Mouse (Mus musculus) intestine, embryonic 14.5 days (tissue): ENCODE measurements around the gene Gm27021. TPM values are rescaled to one million over a fixed set of nuclear protein-coding genes. Genes with fewer than 3 reads are reported as not detected.

Experiments used
- ATAC-seq: fragments of 200-750 bp; cut with Nextera tagmentation; replicated peaks from 2 replicates; pipeline ENCODE4 v1.8.0; 2017; ENCODE audit warnings: low read depth, moderate number of reproducible peaks, moderate TSS enrichment, moderate library complexity; ENCODE audit not compliant: low FRiP score, low TSS enrichment
- DNase-seq: peaks from one replicate; pipeline ENCODE4 v3.0.0-alpha.2; 2018; ENCODE audit warnings: low spot score
- H3K27ac ChIP-seq: fragments of 300-500 bp; sonication (generic); 2 replicates; pipeline ENCODE4 v1.5.1; 2014; ENCODE audit warnings: low read depth, mild to moderate bottlenecking, control low read depth
- H3K27me3 ChIP-seq: fragments of 300-500 bp; sonication (generic); replicated peaks from 2 replicates; pipeline ENCODE4 v1.6.1; 2014; ENCODE audit warnings: low read length, control low read depth; ENCODE audit not compliant: control insufficient read depth, insufficient read depth
- H3K36me3 ChIP-seq: fragments of 300-500 bp; sonication (generic); 2 replicates; pipeline ENCODE4 v1.6.1; 2014; ENCODE audit warnings: low read length, control low read depth; ENCODE audit not compliant: control insufficient read depth, insufficient read depth
- H3K4me1 ChIP-seq: fragments of 300-500 bp; sonication (generic); replicated peaks from 2 replicates; pipeline ENCODE4 v1.6.1; 2014; ENCODE audit warnings: low read length, control low read depth, mixed read lengths; ENCODE audit not compliant: control insufficient read depth, insufficient read depth
- H3K4me2 ChIP-seq: fragments of 300-500 bp; sonication (generic); 2 replicates; pipeline ENCODE4 v1.6.1; 2014; ENCODE audit warnings: low read length
- H3K4me3 ChIP-seq: fragments of 300-500 bp; sonication (generic); 2 replicates; pipeline ENCODE4 v1.5.1; 2014; ENCODE audit warnings: low read depth, low read length, control low read depth, mixed read lengths
- H3K9ac ChIP-seq: fragments of 300-500 bp; sonication (generic); 2 replicates; pipeline ENCODE4 v1.6.1; 2014; ENCODE audit warnings: mild to moderate bottlenecking, low read length
- H3K9me3 ChIP-seq: fragments of 300-500 bp; sonication (generic); 2 replicates; pipeline ENCODE4 v1.6.1; 2016; ENCODE audit warnings: low read length, control low read depth; ENCODE audit not compliant: control insufficient read depth
- WGBS: fragments of 180-500 bp; shearing (Covaris S2); extraction: QIAGEN DNeasy Blood & Tissue Kit; methylation state at CpG from one replicate; pipeline ENCODE4 v1.1.7; 2014; 5-methylcytosine and 5-hydroxymethylcytosine counted together
- polyA plus RNA-seq: library from polyadenylated mRNA; unstranded; fragments of >200 nt; fragmentation: Nextera tagmentation; extraction: Ambion mirVana; gene quantifications from 2 replicates; pipeline ENCODE4 v1.2.1, GENCODE M21; 2014

Gm27021 gene
- polyA plus RNA-seq, 1 experiment from 2014 or later, result 1.7 TPM

DNA sequence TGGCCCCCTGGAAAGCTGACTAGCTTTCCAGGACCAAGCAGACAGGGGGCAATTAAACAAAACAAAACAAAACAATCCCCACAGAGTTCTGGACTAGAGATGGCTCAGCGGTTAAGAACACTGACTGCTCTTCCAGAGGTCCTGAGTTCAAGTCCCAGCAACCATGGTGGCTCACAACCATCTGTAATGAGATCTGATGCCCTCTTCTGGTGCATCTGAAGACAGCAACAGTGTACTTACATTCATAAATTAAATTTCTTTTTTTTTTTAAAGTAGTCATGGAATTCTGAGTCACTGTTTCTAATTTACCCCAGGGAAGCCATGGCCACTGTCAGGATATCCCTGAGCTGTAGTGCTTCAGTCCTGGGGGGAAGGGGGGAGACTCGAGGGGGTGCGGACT lies 53.4 kb downstream of the Gm27021 start:
- Histone ChIP-seq H3K4me1 (no peaks in the 10 kb centered on the region; the same call in 1 of the 2 replicates), H3K9me3 (no peaks in the 10 kb centered on the region), H3K4me2 (no peak overlapping the region), H3K27me3 (no peaks in the 10 kb centered on the region), H3K4me3 (no peak overlapping the region), H3K36me3 (no peaks in the 10 kb centered on the region), H3K9ac (no peak overlapping the region), H3K27ac (no peak overlapping the region)
- DNase-seq (no peak), ATAC-seq (no peak)
- WGBS, result 91% methylated on average over 3 of the region's 3 CpGs

DNA sequence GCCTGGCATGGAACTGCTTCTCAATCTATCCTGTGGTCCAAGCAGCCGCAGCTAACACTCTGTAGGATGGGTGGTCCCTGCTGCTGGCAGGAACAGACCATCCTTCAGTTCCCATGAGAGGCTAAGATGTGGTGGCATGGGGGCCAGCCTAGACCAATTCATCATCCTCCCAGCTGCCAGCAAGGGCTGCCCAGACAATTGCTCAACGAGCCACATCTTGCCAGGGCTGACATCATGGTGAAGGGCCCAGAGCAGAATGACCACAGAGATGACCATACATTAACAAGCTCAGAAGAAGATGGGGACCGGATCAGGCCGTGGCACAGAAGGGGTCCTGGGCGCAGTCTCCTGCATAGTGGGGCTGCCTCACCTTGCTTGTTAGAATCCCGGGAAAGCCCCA lies 57.1 kb downstream of the Gm27021 start:
- Histone ChIP-seq H3K4me3 (no peak overlapping the region), H3K4me1 (no peaks in the 10 kb centered on the region), H3K9me3 (no peaks in the 10 kb centered on the region), H3K36me3 (no peaks in the 10 kb centered on the region), H3K4me2 (no peak overlapping the region), H3K27me3 (no peaks in the 10 kb centered on the region), H3K27ac (no peak overlapping the region), H3K9ac (no peak overlapping the region)
- no peak for DNase-seq
- no peak for ATAC-seq
- 83% methylated on average over 6 of the region's 6 CpGs for WGBS

DNA sequence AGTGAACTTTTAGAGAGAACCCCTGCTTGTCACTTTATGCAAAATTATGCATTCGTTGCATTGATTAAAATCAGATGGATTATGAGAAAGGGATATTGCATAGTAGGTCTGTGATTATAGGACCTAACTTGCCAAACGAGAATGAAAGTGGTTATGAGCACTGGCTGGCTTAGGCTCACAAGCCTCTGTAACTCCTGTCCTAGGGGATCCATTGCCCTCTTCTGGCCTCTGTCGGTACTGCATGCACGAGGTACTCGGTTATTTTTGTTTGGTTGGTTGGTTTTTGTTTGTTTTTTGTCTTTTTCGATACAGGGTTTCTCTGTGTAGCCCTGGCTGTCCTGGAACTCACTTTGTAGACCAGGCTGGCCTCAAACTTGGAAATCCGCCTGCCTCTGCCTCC lies 60.0 kb downstream of the Gm27021 start:
- H3K36me3 ChIP-seq, result no peaks in the 10 kb centered on the region
- no peaks in the 10 kb centered on the region for H3K27me3 ChIP-seq
- H3K9ac ChIP-seq, result no peak overlapping the region
- peak; percentile 89 for DNase-seq
- ATAC-seq, result 0 out of 2 replicates have a peak, but pooled peaks have one; percentile 29
- no peak overlapping the region for H3K27ac ChIP-seq
- no peak overlapping the region for H3K4me3 ChIP-seq
- no peaks in the 10 kb centered on the region for H3K9me3 ChIP-seq
- 21% methylated on average over 7 of the region's 7 CpGs for WGBS
- H3K4me1 ChIP-seq, result no peaks in the 10 kb centered on the region
- H3K4me2 ChIP-seq, result no peak overlapping the region

DNA sequence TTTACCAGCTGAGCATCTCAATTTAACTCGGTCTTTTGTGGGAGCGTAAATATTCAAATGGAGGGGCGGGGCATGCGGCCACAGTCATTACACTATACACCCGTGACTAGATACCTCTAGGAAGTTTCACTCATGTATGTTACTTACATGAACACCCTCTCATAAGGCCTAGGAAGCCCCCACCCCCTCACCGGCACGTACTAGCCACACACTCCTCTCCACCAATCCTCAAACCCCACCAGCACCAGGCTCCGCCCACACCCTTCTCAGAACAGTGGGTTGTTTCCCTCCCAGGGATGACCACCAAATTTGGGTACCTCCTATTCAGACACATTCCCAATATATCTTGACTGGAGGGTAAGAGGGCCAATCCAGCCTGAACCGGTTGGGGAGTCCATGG lies 60.4 kb downstream of the Gm27021 start:
- Histone ChIP-seq H3K4me1 (no peaks in the 10 kb centered on the region), H3K36me3 (no peaks in the 10 kb centered on the region), H3K9me3 (no peaks in the 10 kb centered on the region), H3K27me3 (no peaks in the 10 kb centered on the region), H3K4me2 (no peak overlapping the region), H3K4me3 (no peak overlapping the region), H3K9ac (no peak overlapping the region), H3K27ac (no peak overlapping the region)
- 81% methylated on average over 9 of the region's 9 CpGs for WGBS
- ATAC-seq, result no peak
- DNase-seq, result no peak

DNA sequence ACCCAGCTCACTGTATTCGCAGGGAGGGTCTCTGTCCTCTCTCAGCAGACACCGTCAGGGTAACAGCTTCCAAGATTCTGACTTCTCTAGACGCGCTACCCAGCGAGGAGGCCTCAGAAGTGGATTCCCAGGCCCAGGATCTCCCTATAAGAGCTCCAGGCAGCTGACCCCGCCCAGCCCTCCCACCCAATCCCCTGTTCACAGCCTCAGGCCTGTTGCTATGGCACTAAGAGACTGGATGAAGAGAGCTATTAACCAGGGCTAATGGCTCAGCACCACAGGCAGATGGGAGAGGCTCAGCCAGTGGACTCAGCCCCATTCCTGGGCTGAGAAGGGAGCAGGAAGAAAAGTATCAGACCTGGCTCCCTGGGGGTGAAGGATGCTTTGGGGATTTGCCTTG lies 65.2 kb downstream of the Gm27021 start:
- ATAC-seq (no peak), DNase-seq (no peak)
- 43% methylated on average over 6 of the region's 6 CpGs for WGBS
- H3K4me3 ChIP-seq, result no peak overlapping the region
- peaks cover 7% of the 10 kb centered on the region; the same call in 1 of the 2 replicates for H3K4me1 ChIP-seq
- no peak overlapping the region for H3K4me2 ChIP-seq
- H3K27ac ChIP-seq, result no peak overlapping the region
- 0 out of 2 replicates have a peak, but pooled peaks cover 3% of the 10 kb centered on the region for H3K9me3 ChIP-seq
- no peaks in the 10 kb centered on the region for H3K27me3 ChIP-seq
- H3K36me3 ChIP-seq, result no peaks in the 10 kb centered on the region
- no peak overlapping the region for H3K9ac ChIP-seq

DNA sequence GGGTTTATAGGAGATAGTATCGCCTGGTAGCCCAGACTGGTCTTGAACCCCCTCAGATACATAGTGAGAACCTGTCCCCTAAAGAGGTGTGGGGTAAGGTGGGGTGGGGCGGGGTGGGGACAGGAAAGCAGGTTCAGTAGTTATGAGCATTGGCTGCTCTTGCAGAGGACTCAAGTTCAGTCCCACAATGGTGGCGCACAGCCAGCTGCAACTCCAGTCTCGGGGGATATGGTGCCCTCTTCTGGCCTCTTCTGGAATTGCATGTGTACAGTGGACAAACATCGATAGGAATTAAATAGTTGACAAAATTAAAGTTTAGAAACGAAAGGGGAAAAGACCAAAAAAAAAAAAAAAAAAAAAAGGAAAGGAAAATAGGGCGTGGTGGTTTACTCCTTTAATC lies 68.4 kb downstream of the Gm27021 start:
- WGBS, result 60% methylated on average over 7 of the region's 7 CpGs
- H3K27me3 ChIP-seq, result no peaks in the 10 kb centered on the region
- H3K4me2 ChIP-seq, result no peak overlapping the region
- no peak overlapping the region for H3K4me3 ChIP-seq
- H3K4me1 ChIP-seq, result peaks cover 7% of the 10 kb centered on the region; the same call in 1 of the 2 replicates
- H3K9ac ChIP-seq, result no peak overlapping the region
- 0 out of 2 replicates have a peak, but pooled peaks cover 3% of the 10 kb centered on the region for H3K9me3 ChIP-seq
- peak; percentile 80 for DNase-seq
- H3K36me3 ChIP-seq, result no peaks in the 10 kb centered on the region
- no peak overlapping the region for H3K27ac ChIP-seq
- ATAC-seq, result no peak

DNA sequence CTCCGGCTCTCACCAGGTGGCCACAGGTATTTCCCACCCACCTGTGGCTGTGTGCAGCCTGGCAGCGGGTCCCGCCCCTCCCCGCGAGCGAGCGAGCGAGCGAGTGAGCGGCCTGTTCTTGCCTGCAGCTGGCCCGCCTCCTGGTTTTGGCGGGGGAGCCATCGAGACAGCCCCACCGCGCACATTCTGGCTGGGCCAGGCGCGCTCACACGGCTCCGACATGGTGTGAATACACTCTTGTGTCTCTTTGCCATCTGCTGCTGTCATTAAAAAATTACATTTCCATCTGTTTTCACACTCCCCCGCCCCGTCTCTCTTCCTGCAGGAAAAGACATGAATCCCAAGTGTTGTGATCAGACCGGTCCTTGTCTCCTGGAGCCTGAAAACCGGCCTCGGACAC lies 69.3 kb downstream of the Gm27021 start:
- Histone ChIP-seq H3K27ac (no peak overlapping the region), H3K36me3 (no peaks in the 10 kb centered on the region), H3K4me3 (no peak overlapping the region), H3K4me2 (peak overlapping the region; percentile 39), H3K27me3 (no peaks in the 10 kb centered on the region), H3K9me3 (0 out of 2 replicates have a peak, but pooled peaks cover 3% of the 10 kb centered on the region), H3K9ac (no peak overlapping the region), H3K4me1 (peaks cover 7% of the 10 kb centered on the region; the same call in 1 of the 2 replicates)
- ATAC-seq (peak; percentile 34; the same call in 1 of the 2 replicates), DNase-seq (no peak)
- WGBS, result 20% methylated on average over 24 of the region's 24 CpGs

DNA sequence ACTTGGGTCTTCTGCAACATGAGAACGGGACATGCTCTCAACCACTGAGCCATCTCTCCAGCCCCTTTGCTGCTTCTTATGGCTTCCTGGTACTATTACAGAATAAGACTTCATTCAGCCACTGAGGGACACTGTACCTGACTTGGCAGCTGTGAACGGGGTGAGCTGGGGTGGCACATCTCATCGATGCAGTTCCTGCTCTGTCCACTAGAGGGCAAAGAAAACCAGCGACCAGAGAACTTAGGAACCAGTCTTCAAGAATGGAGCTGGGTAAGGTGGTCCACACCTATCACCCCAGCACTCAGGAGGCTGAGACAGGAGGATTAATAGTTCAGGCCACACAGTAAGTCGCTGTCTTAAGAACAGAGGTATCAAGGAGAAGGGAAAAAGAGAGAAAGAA lies 71.9 kb downstream of the Gm27021 start:
- Histone ChIP-seq H3K36me3 (no peaks in the 10 kb centered on the region), H3K27ac (no peak overlapping the region), H3K9ac (no peak overlapping the region), H3K4me1 (peaks cover 7% of the 10 kb centered on the region; the same call in 1 of the 2 replicates), H3K4me2 (no peak overlapping the region), H3K9me3 (no peaks in the 10 kb centered on the region), H3K27me3 (no peaks in the 10 kb centered on the region), H3K4me3 (no peak overlapping the region)
- DNase-seq (peak; percentile 88), ATAC-seq (peak; percentile 42; the same call in 1 of the 2 replicates)
- 10% methylated on average over 5 of the region's 5 CpGs for WGBS

DNA sequence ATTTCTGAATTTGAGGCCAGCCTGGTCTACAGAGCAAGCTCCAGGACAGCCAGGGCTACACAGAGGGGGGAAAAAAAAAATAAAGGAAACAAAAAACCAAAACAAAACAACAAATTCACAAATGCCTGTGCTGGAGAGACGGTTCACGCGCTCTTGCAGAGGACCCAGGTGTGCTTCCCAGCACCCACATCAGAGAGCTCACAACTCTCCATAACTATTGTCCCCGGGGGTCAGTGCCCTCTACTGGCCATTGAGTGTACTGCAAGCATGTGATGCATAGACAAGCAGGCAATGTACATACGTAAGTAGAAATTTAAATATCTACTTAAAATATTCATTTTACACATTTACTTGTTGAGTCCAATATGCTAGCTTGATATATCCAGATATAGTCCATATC lies 73.3 kb downstream of the Gm27021 start:
- H3K27ac ChIP-seq, result no peak overlapping the region

More for the DNA sequence above, 73.3 kb downstream of the Gm27021 start:
- no peak for ATAC-seq
- Histone ChIP-seq H3K9ac (no peak overlapping the region), H3K4me3 (no peak overlapping the region), H3K27me3 (no peaks in the 10 kb centered on the region), H3K4me2 (no peak overlapping the region), H3K36me3 (no peaks in the 10 kb centered on the region), H3K4me1 (peaks cover 12% of the 10 kb centered on the region), H3K9me3 (no peaks in the 10 kb centered on the region)
- 90% methylated on average over 5 of the region's 5 CpGs for WGBS
- DNase-seq, result no peak
